9 mouse cellular contexts compared by ENCODE assay signal in genomic region chr16:23269056-23269983, GRCm38 (mm10). TPM values are rescaled to one million over a fixed set of nuclear protein-coding genes. Genes with fewer than 3 reads are reported as not detected.
DNase-seq lines count a peak whose midpoint lies in the region; ATAC-seq and TF ChIP-seq lines count a peak whose summit lies in the region.
"Had no signal": no experiment of that assay in that cellular context is flagged by ENCODE, and none has a peak within 500 bp of the region (broad histone marks: within the 10 kb centered on the region; RNA-seq: fewer than 3 reads in every experiment).

No protein-coding gene starts in this region.

- H3K27me3 ChIP-seq in testis, adult 2 months (ENCODE audit: control insufficient read depth, insufficient read depth, low read length), result no peaks in the 10 kb centered on the region
- H3K27me3 ChIP-seq in limb, embryonic 13.5 days, result no peaks in the 10 kb centered on the region
- no peaks in the 10 kb centered on the region for H3K27me3 ChIP-seq in stomach, postnatal 0 days (ENCODE audit: control insufficient read depth, insufficient read depth, low read length)
- H3K27me3 ChIP-seq: forebrain, embryonic 15.5 days had no signal

- intact Hi-C loops in gastrocnemius, adult 2 months (cut with DNase I), result no loop called here
- intact Hi-C loops in gastrocnemius, postnatal 14 days (cut with DNase I; ENCODE audit: low total_unique reads), result no loop called here
- intact Hi-C loops in left cerebral cortex, postnatal 14 days (cut with DNase I), result no loop called here

- peak; percentile 17; the same call in 1 of the 2 replicates for ATAC-seq in limb, embryonic 13.5 days (ENCODE audit: low FRiP score, low read depth)
- peak; percentile 55; the same call in 1 of the 2 replicates for ATAC-seq in stomach, postnatal 0 days (ENCODE audit: low FRiP score, low TSS enrichment)

- no peak for TF ChIP-seq EP300 in stomach, postnatal 0 days (optimal IDR thresholded peaks at IDR 0.05)

- H3K27ac ChIP-seq in gastrocnemius, adult 2 months, result peak overlapping the region; percentile 79
- peak overlapping the region; percentile 67 for H3K27ac ChIP-seq in testis, adult 2 months (ENCODE audit: control insufficient read depth, insufficient read depth, low read depth, low read length)
- H3K27ac ChIP-seq in limb, embryonic 13.5 days, result 0 out of 2 replicates have a peak overlapping the region, but pooled peaks have one; percentile 73
- no peak overlapping the region; the same call in 1 of the 2 replicates for H3K27ac ChIP-seq in stomach, postnatal 0 days (replicated peaks)

- H3K9ac ChIP-seq in limb, embryonic 13.5 days, result peak overlapping the region; percentile 31; the same call in 1 of the 2 replicates
- H3K9ac ChIP-seq in stomach, postnatal 0 days (ENCODE audit: low read length), result no peak overlapping the region
- H3K9ac ChIP-seq: forebrain, embryonic 15.5 days had no signal

- H3K4me1 ChIP-seq in testis, adult 2 months (ENCODE audit: control insufficient read depth, insufficient read depth, low read length), result peaks cover 4% of the 10 kb centered on the region
- peaks cover 54% of the 10 kb centered on the region for H3K4me1 ChIP-seq in limb, embryonic 13.5 days
- no peaks in the 10 kb centered on the region; the same call in 1 of the 2 replicates for H3K4me1 ChIP-seq in stomach, postnatal 0 days (replicated peaks; ENCODE audit: control insufficient read depth, insufficient read depth)

- no peaks in the 10 kb centered on the region for H3K9me3 ChIP-seq in limb, embryonic 13.5 days
- no peaks in the 10 kb centered on the region for H3K9me3 ChIP-seq in stomach, postnatal 0 days (ENCODE audit: control insufficient read depth, low read length)
- H3K9me3 ChIP-seq: forebrain, embryonic 15.5 days had no signal

- H3K4me3 ChIP-seq in gastrocnemius, adult 2 months, result no peak overlapping the region
- H3K4me3 ChIP-seq in testis, adult 2 months (ENCODE audit: control insufficient read depth, low read depth, low read length), result no peak overlapping the region
- no peak overlapping the region for H3K4me3 ChIP-seq in limb, embryonic 13.5 days
- no peak overlapping the region for H3K4me3 ChIP-seq in stomach, postnatal 0 days (ENCODE audit: low read depth, low read length)
- H3K4me3 ChIP-seq: forebrain, embryonic 15.5 days had no signal

- TF ChIP-seq POLR2A in testis, adult 2 months (IDR thresholded peaks at IDR 0.05; ENCODE audit: control insufficient read depth, low read depth, low read length), result no peak

- no peaks in the 10 kb centered on the region for H3K36me3 ChIP-seq in testis, adult 2 months (ENCODE audit: control insufficient read depth, insufficient read depth, low read length)
- peaks cover 2% of the 10 kb centered on the region for H3K36me3 ChIP-seq in limb, embryonic 13.5 days
- no peaks in the 10 kb centered on the region for H3K36me3 ChIP-seq in stomach, postnatal 0 days (ENCODE audit: control insufficient read depth, insufficient read depth, low read length)

- no peak for TF ChIP-seq CTCF in gastrocnemius, adult 2 months (IDR thresholded peaks at IDR 0.05)
- TF ChIP-seq CTCF in testis, adult 2 months (IDR thresholded peaks at IDR 0.05; ENCODE audit: control insufficient read depth, insufficient read depth, insufficient replicate concordance, low read depth, low read length), result no peak
- TF ChIP-seq CTCF in stomach, postnatal 0 days (IDR thresholded peaks at IDR 0.05; ENCODE audit: low read depth), result no peak

- no peak for DNase-seq in gastrocnemius, adult 2 months
- no peak for DNase-seq in gastrocnemius, postnatal 14 days
- no peak for DNase-seq in testis, postnatal 14 days (ENCODE audit: low spot score)
- no peak for DNase-seq in stomach, postnatal 0 days (ENCODE audit: low spot score)
- no peak for DNase-seq in left cerebral cortex, postnatal 14 days (ENCODE audit: low spot score in 2 of 2)
- DNase-seq in right cerebral cortex, postnatal 25 days, result no peak

- 79% methylated on average over 17 of the region's 17 CpGs for WGBS in limb, embryonic 13.5 days
- WGBS in stomach, postnatal 0 days, result 74% methylated on average over 17 of the region's 17 CpGs

- H3K4me2 ChIP-seq in limb, embryonic 13.5 days (replicated peaks), result no peak overlapping the region
- H3K4me2 ChIP-seq in stomach, postnatal 0 days (replicated peaks; ENCODE audit: low read depth), result no peak overlapping the region
- H3K4me2 ChIP-seq: forebrain, embryonic 15.5 days had no signal

RNA-seq across cellular contexts. Expression of gene St6gal1, which starts 44.8 kb away (rescaled TPM):
- total RNA-seq in gastrocnemius, adult 2 months (2021), result 1 to 10 TPM; 2.6 to 3.5 TPM
- 1 to 10 TPM; 6.4 to 8.9 TPM for total RNA-seq in gastrocnemius, postnatal 14 days (2021)
- polyA plus RNA-seq in testis, adult 2 months (2012; rRNA removed), result 3.6 and 4.2 TPM in 2 replicates
- polyA plus RNA-seq in limb, embryonic 13.5 days (2015; fragmentation: Nextera tagmentation; extraction: Ambion mirVana), result 20.3 and 20.6 TPM in 2 replicates
- 7.7 and 7.9 TPM in 2 replicates for polyA plus RNA-seq in stomach, postnatal 0 days (2015; fragmentation: Nextera tagmentation; extraction: Ambion mirVana)
- 10 to 100 TPM; 10.5 to 13.0 TPM for total RNA-seq in left cerebral cortex, postnatal 14 days (2021)
